Mouse (Mus musculus) C2C12 (cell line): ENCODE measurements at regions not wholly inside any gene's neighbourhood (a gene's known extent, or its start where the extent isn't known, plus 50 kb on each side); places are given as distances from the start of the nearest gene placed in this dataset.
A peak's percentile ranks its signal among the peaks of the same experiment; 100 is the strongest.

Experiments
- H3K27me3 ChIP-seq: one replicate; pipeline ENCODE4 v1.6.1; 2011; ENCODE audit not compliant: control insufficient read depth, insufficient read depth, insufficient read length
- H3K36me3 ChIP-seq: one replicate; pipeline ENCODE4 v1.6.1; 2011; ENCODE audit not compliant: control insufficient read depth, insufficient read depth
- H3K4me3 ChIP-seq: one replicate; pipeline ENCODE4 v1.5.1; 2011; ENCODE audit warnings: mild to moderate bottlenecking, control low read depth; ENCODE audit not compliant: poor library complexity, insufficient read depth, severe bottlenecking
- H3K79me2 ChIP-seq: one replicate; pipeline ENCODE4 v1.6.1; 2011; ENCODE audit not compliant: control insufficient read depth, insufficient read depth
- H3K79me3 ChIP-seq: one replicate; pipeline ENCODE4 v1.6.1; 2011; ENCODE audit warnings: low read depth, control low read depth
- H3ac ChIP-seq: one replicate; pipeline ENCODE3; 2011; ENCODE audit warnings: low read depth; ENCODE audit not compliant: control insufficient read depth, insufficient read length
- CEBPB ChIP-seq: IDR thresholded peaks from one replicate; pipeline ENCODE4 v1.6.1; 2011; ENCODE audit warnings: low read depth, mild to moderate bottlenecking, control low read depth, moderate library complexity
- CTCF ChIP-seq: IDR thresholded peaks from one replicate; pipeline ENCODE4 v1.5.1; 2011; ENCODE audit not compliant: control insufficient read depth, insufficient read depth, insufficient read length
- FOSL1 ChIP-seq: IDR thresholded peaks from one replicate; pipeline ENCODE4 v1.8.0; 2011; ENCODE audit warnings: mild to moderate bottlenecking, low read length; ENCODE audit not compliant: poor library complexity, insufficient read depth, severe bottlenecking
- MAX ChIP-seq: IDR thresholded peaks from one replicate; pipeline ENCODE4 v1.6.1; 2011; ENCODE audit warnings: mild to moderate bottlenecking, control low read depth
- MYOD1 ChIP-seq: IDR thresholded peaks from one replicate; pipeline ENCODE4 v1.6.1; 2011; ENCODE audit warnings: low read depth; ENCODE audit not compliant: control insufficient read depth, insufficient read length
- MYOG ChIP-seq: IDR thresholded peaks from one replicate; pipeline ENCODE4 v1.6.1; 2011; ENCODE audit not compliant: control insufficient read depth, insufficient read length; ENCODE audit errors: extremely low read depth
- USF1 ChIP-seq: IDR thresholded peaks from one replicate; pipeline ENCODE4 v1.6.1; 2011; ENCODE audit warnings: low read depth, mild to moderate bottlenecking, control low read depth, moderate library complexity

DNA sequence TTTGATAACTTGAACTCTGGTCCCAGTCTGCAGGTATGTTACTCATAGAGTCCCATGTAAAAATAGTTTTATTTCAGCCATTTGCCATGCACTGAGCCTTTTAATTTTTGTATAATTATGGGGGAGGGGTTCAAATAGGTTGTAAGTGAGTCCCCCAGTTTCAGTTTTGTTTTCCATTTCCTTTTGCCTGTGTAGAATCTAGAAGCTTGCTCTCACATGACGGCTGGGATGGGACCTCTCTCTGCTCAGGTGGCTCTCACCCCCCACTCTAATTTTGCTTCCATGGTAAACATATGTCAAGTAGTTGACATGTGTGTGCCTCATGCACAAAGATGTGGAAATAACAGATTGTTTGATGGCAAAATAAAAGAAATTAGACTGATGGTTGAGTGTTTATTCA is 73.8 kb upstream of the Runx1 start:
- H3K27me3 ChIP-seq, result no peaks in the 10 kb centered on the region
- H3ac ChIP-seq, result no peak overlapping the region
- no peaks in the 10 kb centered on the region for H3K79me2 ChIP-seq
- H3K36me3 ChIP-seq, result no peaks in the 10 kb centered on the region
- TF ChIP-seq MYOG, result no peak
- no peak for TF ChIP-seq MYOD1
- TF ChIP-seq MAX, result no peak
- no peak for TF ChIP-seq USF1
- TF ChIP-seq CTCF, result no peak
- TF ChIP-seq CEBPB, result no peak
- TF ChIP-seq FOSL1, result no peak
- no peaks in the 10 kb centered on the region for H3K79me3 ChIP-seq
- no peak overlapping the region for H3K4me3 ChIP-seq

DNA sequence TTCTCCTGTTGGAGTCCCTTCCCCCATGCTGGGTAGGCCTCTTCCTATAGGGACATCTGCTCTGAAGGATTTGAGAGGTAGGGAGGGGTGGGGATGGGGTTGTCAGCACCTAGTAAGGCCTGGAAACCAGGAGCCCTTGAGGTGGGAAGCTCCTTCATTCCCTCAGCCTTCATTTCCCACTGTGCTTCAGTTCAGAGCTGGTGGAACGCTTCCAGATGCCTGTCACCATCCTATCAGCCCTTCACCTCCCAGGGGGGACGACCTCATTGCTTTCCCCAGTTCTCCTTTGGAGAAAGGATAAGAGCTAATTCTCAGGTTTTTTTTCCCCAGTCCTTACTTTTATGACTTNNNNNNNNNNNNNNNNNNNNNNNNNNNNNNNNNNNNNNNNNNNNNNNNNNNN is 65.8 kb upstream of the Runx1 start:
- Histone ChIP-seq H3K4me3 (no peak overlapping the region), H3K79me2 (no peaks in the 10 kb centered on the region), H3K27me3 (no peaks in the 10 kb centered on the region), H3K79me3 (no peaks in the 10 kb centered on the region), H3K36me3 (no peaks in the 10 kb centered on the region), H3ac (no peak overlapping the region)
- no peak for TF ChIP-seq MAX
- TF ChIP-seq MYOD1, result no peak
- TF ChIP-seq FOSL1, result no peak
- no peak for TF ChIP-seq CEBPB
- no peak for TF ChIP-seq USF1
- no peak for TF ChIP-seq CTCF
- no peak for TF ChIP-seq MYOG

DNA sequence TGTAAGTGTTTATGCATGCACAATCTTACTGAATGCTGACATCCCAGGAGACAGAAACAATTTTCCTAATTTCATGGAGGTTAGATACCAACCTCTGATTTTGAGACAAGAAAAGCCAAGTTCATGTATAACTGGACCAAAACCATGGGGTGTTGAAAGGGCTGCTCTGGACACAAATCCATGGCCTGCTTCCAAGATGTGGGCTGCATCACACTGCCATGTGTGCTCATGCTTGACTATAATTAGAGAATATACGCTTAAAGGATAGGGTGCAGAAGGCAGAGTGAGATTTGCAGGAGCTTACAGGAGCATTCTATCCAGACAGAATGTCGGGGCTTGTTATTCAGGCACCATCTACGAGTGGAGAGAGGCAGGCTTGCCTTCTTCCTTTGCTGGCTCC is 64.8 kb upstream of the Runx1 start:
- H3K36me3 ChIP-seq, result no peaks in the 10 kb centered on the region
- no peak overlapping the region for H3ac ChIP-seq
- no peak overlapping the region for H3K4me3 ChIP-seq
- no peaks in the 10 kb centered on the region for H3K27me3 ChIP-seq
- H3K79me2 ChIP-seq, result no peaks in the 10 kb centered on the region
- H3K79me3 ChIP-seq, result no peaks in the 10 kb centered on the region
- TF ChIP-seq CEBPB (no peak), MAX (no peak), MYOG (no peak), FOSL1 (no peak)

DNA sequence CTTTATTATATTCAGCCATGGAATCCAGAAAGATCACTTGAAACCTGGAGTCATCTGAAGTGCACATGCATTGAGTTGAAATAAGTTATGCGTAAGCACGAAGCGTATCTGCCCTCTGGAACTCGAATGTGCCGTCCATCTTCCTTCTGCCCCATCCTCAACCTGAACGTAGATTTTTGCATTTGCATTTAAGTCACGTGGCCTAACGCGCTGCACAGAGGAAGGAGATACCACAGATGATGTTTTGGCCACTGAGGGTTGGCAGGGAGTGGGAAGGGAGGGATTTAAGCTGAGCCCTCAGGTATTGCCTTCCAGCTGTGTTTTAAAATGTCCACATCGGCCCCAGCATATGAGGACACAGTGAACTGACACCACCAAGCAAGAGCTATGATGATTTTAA is 63.6 kb upstream of the Runx1 start:
- Histone ChIP-seq H3K79me3 (no peaks in the 10 kb centered on the region), H3K4me3 (no peak overlapping the region), H3ac (no peak overlapping the region), H3K79me2 (no peaks in the 10 kb centered on the region), H3K27me3 (no peaks in the 10 kb centered on the region), H3K36me3 (no peaks in the 10 kb centered on the region)
- TF ChIP-seq MYOD1, result no peak
- TF ChIP-seq USF1, result peak; percentile 20

DNA sequence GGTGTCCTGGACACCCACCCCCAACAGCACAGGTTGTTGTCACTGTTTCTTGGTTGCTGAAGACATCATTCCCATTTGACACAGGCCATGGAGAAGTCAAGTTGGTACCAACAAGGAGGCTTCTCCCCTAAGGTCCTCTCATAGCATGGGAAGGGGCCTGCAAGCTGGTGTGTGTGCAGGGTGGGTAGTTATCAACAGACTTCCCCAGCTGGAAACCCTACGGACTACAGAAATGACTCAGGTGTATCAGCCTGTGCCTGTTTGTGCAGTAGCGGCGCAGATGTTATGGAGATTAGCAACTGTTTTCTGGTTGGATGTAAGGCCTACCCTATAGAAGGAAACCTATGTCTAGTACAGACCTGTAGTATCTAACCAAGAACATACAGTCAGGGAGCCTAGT is 60.3 kb upstream of the Runx1 start:
- no peak overlapping the region for H3K4me3 ChIP-seq
- no peaks in the 10 kb centered on the region for H3K79me2 ChIP-seq
- TF ChIP-seq USF1 (no peak), CEBPB (no peak), MAX (no peak), CTCF (no peak), MYOG (no peak), FOSL1 (no peak), MYOD1 (no peak)
- no peaks in the 10 kb centered on the region for H3K79me3 ChIP-seq
- H3K36me3 ChIP-seq, result no peaks in the 10 kb centered on the region
- no peak overlapping the region for H3ac ChIP-seq
- no peaks in the 10 kb centered on the region for H3K27me3 ChIP-seq

DNA sequence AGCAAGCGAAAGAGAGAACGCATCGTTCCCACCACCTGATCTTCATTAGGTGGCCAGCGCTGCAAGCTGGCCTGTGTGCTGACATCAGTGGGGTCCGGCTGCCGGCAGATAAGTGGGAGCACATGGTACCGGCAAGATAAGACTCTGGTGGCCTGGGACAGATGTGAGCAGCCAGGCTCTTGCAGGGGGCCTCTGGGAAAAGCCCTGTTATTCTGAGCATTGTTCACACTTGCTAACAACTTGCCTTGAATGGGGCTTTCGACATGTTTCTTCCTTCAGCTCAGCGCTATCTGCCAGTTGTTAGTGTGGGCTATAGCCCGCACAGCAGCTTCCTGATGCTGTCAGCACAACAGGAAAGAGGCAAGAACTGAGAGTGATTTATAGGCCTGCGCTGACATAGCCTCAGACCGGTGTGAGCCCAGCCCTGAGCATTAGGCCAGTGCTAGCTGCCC is 57.9 kb upstream of the Runx1 start:
- no peaks in the 10 kb centered on the region for H3K27me3 ChIP-seq
- no peak for TF ChIP-seq CTCF
- TF ChIP-seq USF1, result no peak
- TF ChIP-seq MAX, result no peak
- no peak for TF ChIP-seq CEBPB
- TF ChIP-seq MYOG, result no peak
- no peak for TF ChIP-seq FOSL1
- no peak for TF ChIP-seq MYOD1

More for the DNA sequence above, 57.9 kb upstream of the Runx1 start:
- no peak overlapping the region for H3K4me3 ChIP-seq
- no peaks in the 10 kb centered on the region for H3K79me3 ChIP-seq
- no peak overlapping the region for H3ac ChIP-seq
- no peaks in the 10 kb centered on the region for H3K36me3 ChIP-seq
- no peaks in the 10 kb centered on the region for H3K79me2 ChIP-seq
